Mouse (Mus musculus) G1E (cell line): Measurements from ENCODE around the gene Bik. TPM values are rescaled to one million over a fixed set of nuclear protein-coding genes. Genes with fewer than 3 reads are reported as not detected.

ENCODE experiments used
- ATAC-seq: 2 replicates; pipeline ENCODE4 v1.8.0; 2016; ENCODE audit warnings: mild to moderate bottlenecking; ENCODE audit not compliant: insufficient number of reproducible peaks, poor library complexity, low FRiP score, severe bottlenecking; ENCODE audit errors: extremely low read depth
- DNase-seq: peaks from one replicate; pipeline ENCODE4 v3.0.0; 2012; ENCODE audit warnings: low spot score
- H3K27me3 ChIP-seq: 2 replicates; pipeline ENCODE4 v1.6.1; 2012; ENCODE audit warnings: mild to moderate bottlenecking, low read length, inconsistent platforms; ENCODE audit not compliant: insufficient read depth
- H3K36me3 ChIP-seq: replicated peaks from 2 replicates; pipeline ENCODE3; 2012; ENCODE audit warnings: mild to moderate bottlenecking, inconsistent platforms
- H3K4me1 ChIP-seq: 2 replicates; pipeline ENCODE4 v1.6.1; 2012; ENCODE audit warnings: low read depth, low read length, inconsistent platforms, mixed read lengths; ENCODE audit not compliant: insufficient read depth
- H3K4me3 ChIP-seq: 2 replicates; pipeline ENCODE4 v1.5.1; 2012; ENCODE audit warnings: low read depth, mild to moderate bottlenecking, inconsistent platforms, low read length, moderate library complexity, mixed read lengths
- H3K9me3 ChIP-seq: replicated peaks from 2 replicates; pipeline ENCODE4 v1.6.1; 2012; ENCODE audit warnings: inconsistent platforms
- CTCF ChIP-seq: IDR thresholded peaks from 2 replicates; pipeline ENCODE4 v1.5.1; 2012; ENCODE audit warnings: low read depth, low read length, inconsistent platforms, mixed read lengths
- GATA1 ChIP-seq: IDR thresholded peaks from 2 replicates; pipeline ENCODE4 v1.6.1; 2012; ENCODE audit warnings: borderline replicate concordance, low read length, inconsistent platforms, mixed read lengths
- GATA2 ChIP-seq: IDR thresholded peaks from 2 replicates; pipeline ENCODE4 v1.6.1; 2012; ENCODE audit warnings: low read depth, low read length, inconsistent platforms, borderline replicate concordance
- POLR2AphosphoS5 ChIP-seq: IDR thresholded peaks from 2 replicates; pipeline ENCODE4 v1.6.1; 2012; ENCODE audit warnings: low read depth, low read length, inconsistent platforms; ENCODE audit not compliant: insufficient replicate concordance
- TAL1 ChIP-seq: conservative IDR thresholded peaks from 2 replicates; pipeline ENCODE4 v1.6.1; 2012; ENCODE audit warnings: low read depth, low read length, inconsistent platforms, mixed read lengths
- polyA plus RNA-seq: library from polyadenylated mRNA; stranded (reverse); fragments of >175 nt; gene quantifications from 2 replicates; pipeline ENCODE4 v1.2.3, GENCODE M21; 2012
- total RNA-seq, 2 experiments: library from RNA; stranded (forward) in 1 of 2; stranded (reverse) in 1 of 2; fragments of 200-1000 nt in 1 of 2; fragments of >200 nt in 1 of 2; fragmentation: Nextera tagmentation in 1 of 2; gene quantifications; 2 replicates each; pipeline ENCODE4 v1.2.3; 2014 to 2017

Bik gene
- total and polyA plus RNA-seq, 3 experiments, result not detected

GRCm38 (mm10) chr15:83571636-83572035, 45.0 kb downstream of the Bik start:
- Histone ChIP-seq H3K9me3 (no peaks in the 10 kb centered on the region), H3K36me3 (peaks cover 77% of the 10 kb centered on the region), H3K27me3 (no peaks in the 10 kb centered on the region), H3K4me3 (no peak overlapping the region), H3K4me1 (peaks cover 46% of the 10 kb centered on the region)
- DNase-seq, result no peak
- no peak for ATAC-seq
- no peak for TF ChIP-seq GATA2
- no peak for TF ChIP-seq CTCF
- no peak for TF ChIP-seq TAL1

GRCm38 (mm10) chr15:83572132-83572531, 45.5 kb downstream of the Bik start:
- H3K4me3 ChIP-seq, result no peak overlapping the region
- no peak for DNase-seq
- no peaks in the 10 kb centered on the region for H3K27me3 ChIP-seq
- no peak for TF ChIP-seq GATA1
- no peak for TF ChIP-seq CTCF
- no peak for TF ChIP-seq POLR2AphosphoS5
- H3K36me3 ChIP-seq, result peaks cover 82% of the 10 kb centered on the region
- no peaks in the 10 kb centered on the region for H3K9me3 ChIP-seq
- H3K4me1 ChIP-seq, result peaks cover 42% of the 10 kb centered on the region
- ATAC-seq, result no peak

- Histone ChIP-seq H3K4me3 (no peak overlapping the region), H3K4me1 (peaks cover 37% of the 10 kb centered on the region), H3K27me3 (no peaks in the 10 kb centered on the region), H3K9me3 (no peaks in the 10 kb centered on the region), H3K36me3 (peaks cover 90% of the 10 kb centered on the region)
- no peak for DNase-seq
- TF ChIP-seq CTCF (no peak), POLR2AphosphoS5 (no peak; the same call in 1 of the 2 replicates), GATA1 (no peak), TAL1 (no peak), GATA2 (no peak)
- ATAC-seq, result no peak
These were observed 46.9 kb downstream of the Bik start for GRCm38 (mm10) chr15:83573606-83574005.

- Histone ChIP-seq H3K4me3 (no peak overlapping the region), H3K9me3 (no peaks in the 10 kb centered on the region), H3K27me3 (no peaks in the 10 kb centered on the region), H3K36me3 (peaks cover 94% of the 10 kb centered on the region), H3K4me1 (peaks cover 33% of the 10 kb centered on the region)
- no peak for TF ChIP-seq CTCF
- TF ChIP-seq POLR2AphosphoS5, result no peak
- no peak for TF ChIP-seq TAL1
- no peak for TF ChIP-seq GATA2
- no peak for TF ChIP-seq GATA1
- no peak for ATAC-seq
- DNase-seq, result no peak
These were observed 48.2 kb downstream of the Bik start for GRCm38 (mm10) chr15:83574731-83575351.

- DNase-seq (no peak), ATAC-seq (no peak)
- Histone ChIP-seq H3K36me3 (peaks cover 94% of the 10 kb centered on the region), H3K4me3 (no peak overlapping the region), H3K4me1 (peaks cover 26% of the 10 kb centered on the region), H3K9me3 (no peaks in the 10 kb centered on the region), H3K27me3 (no peaks in the 10 kb centered on the region)
- TF ChIP-seq CTCF (no peak), TAL1 (no peak), GATA2 (no peak), GATA1 (no peak), POLR2AphosphoS5 (no peak)
These were observed 48.9 kb downstream of the Bik start for GRCm38 (mm10) chr15:83575543-83575942.

GRCm38 (mm10) chr15:83576651-83577050, 50.0 kb downstream of the Bik start:
- Histone ChIP-seq H3K4me1 (peaks cover 16% of the 10 kb centered on the region), H3K4me3 (no peak overlapping the region), H3K27me3 (no peaks in the 10 kb centered on the region), H3K36me3 (peaks cover 94% of the 10 kb centered on the region), H3K9me3 (no peaks in the 10 kb centered on the region)
- no peak for TF ChIP-seq POLR2AphosphoS5
- no peak for TF ChIP-seq GATA1
- TF ChIP-seq GATA2, result no peak
- TF ChIP-seq CTCF, result no peak
- no peak for TF ChIP-seq TAL1
- no peak for ATAC-seq
- DNase-seq, result no peak

GRCm38 (mm10) chr15:83582931-83583330, 56.3 kb downstream of the Bik start:
- H3K9me3 ChIP-seq, result peaks cover 14% of the 10 kb centered on the region
- DNase-seq (no peak), ATAC-seq (no peak)
- peaks cover 98% of the 10 kb centered on the region for H3K36me3 ChIP-seq
- TF ChIP-seq TAL1 (no peak), POLR2AphosphoS5 (no peak), CTCF (no peak), GATA2 (no peak), GATA1 (no peak)
- H3K4me3 ChIP-seq, result no peak overlapping the region
- H3K27me3 ChIP-seq, result peaks cover 4% of the 10 kb centered on the region; the same call in 1 of the 2 replicates
- peaks cover 24% of the 10 kb centered on the region for H3K4me1 ChIP-seq
